Mouse (Mus musculus) lung, postnatal 4 days (tissue): ENCODE results near the gene Nup205.
A peak's percentile ranks its signal among the peaks of the same experiment; 100 is the strongest.

ENCODE experiments used
- DNase-seq, 2 experiments: peaks; one replicate each; pipeline ENCODE4 v3.0.0; 2021

Gene Nup205

DNA sequence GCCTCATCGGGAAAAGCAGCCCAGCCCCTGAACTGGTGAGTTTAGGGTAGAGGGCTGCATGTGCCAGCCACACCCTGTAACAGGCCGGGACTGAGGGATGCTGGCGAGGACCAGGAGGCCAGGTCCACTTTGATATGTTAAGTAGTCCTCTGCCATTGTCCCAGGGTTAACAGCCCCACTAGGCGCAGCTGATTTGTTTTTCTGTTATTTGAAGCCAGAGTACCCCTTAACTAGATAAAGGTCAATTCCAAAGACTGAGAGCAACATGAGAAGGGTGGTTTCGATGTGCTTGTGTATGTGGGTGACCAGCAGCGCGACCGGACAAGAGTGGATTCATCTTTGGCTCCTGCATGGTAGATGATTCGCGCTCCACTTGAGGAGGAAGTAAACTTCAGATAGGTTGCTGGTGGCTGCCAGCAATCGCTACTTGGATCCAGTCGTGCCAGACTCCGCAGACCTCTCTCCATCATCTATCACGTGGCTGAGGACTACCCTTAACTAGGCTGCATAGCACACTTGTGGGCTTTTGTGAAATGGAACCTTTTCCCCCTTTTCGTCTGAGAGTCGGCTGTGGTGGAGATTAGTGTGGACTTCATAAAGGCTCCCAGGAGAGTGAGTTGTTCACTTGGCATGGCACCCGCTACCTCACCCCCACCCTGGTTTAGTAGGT is 74.7 kb downstream of the Nup205 start:
- DNase-seq: no peak

DNA sequence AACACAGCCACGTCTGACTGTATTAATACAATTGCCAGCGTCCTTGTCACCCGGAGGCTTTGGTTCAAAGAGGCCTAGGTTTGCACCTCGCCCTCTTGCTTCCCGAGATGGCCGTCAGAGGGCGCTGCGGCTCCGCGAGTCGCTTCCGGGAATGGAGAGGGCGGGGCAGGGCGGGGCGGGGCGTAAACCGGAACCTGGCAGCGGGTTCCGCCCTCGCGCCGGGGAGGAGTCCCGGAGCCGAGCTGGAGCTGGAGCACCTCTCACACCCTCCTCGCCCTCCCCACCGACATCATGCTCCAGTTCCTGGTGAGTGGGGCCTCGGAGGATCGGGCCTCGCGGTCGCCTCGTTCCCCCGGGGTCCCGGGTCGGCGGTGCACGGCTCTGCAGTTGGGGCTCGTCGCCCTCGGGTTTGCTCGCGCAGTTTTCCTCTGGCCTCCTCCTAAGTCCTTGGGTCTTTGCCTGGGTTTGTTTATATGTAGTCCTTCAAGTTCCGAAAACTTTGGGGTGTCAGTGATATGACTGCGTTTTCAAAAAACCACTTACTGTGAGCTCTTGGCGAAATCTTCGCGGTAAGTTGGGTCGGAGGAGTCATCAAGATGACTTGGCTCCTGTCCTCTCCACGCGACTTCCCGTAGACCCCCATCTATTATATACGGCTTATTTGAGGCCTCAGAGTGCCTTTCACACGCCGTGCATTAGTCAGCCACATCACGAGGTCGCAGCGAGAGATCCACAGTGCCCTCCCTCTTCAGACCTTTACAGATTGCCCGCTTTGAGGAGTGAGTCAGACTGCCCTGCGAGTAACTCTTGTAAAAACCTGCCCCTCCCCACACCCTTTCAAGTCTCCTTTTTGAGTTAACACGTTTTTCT is 75.5 kb downstream of the Nup205 start:
- DNase-seq: peak; percentile 92 to 93

DNA sequence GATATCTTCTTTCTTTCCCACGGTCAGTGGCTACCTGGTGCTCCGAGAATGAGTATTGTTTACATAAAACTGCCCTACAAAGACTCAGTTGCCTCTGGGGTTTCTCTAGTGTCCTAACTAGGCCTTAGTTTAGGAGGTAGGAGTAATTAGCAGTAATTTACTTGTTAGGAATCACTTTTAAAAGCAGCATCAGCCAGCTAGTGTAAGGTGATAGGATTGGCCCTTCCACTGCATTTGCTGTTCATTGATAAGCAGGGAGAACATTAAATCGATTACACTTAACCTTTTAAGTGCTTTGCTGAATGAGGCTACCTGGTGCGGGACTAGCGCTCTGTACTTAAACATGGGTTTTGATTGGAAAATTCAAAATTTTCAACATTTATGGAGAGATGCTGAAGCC is 76.3 kb downstream of the Nup205 start:
- no peak for DNase-seq

DNA sequence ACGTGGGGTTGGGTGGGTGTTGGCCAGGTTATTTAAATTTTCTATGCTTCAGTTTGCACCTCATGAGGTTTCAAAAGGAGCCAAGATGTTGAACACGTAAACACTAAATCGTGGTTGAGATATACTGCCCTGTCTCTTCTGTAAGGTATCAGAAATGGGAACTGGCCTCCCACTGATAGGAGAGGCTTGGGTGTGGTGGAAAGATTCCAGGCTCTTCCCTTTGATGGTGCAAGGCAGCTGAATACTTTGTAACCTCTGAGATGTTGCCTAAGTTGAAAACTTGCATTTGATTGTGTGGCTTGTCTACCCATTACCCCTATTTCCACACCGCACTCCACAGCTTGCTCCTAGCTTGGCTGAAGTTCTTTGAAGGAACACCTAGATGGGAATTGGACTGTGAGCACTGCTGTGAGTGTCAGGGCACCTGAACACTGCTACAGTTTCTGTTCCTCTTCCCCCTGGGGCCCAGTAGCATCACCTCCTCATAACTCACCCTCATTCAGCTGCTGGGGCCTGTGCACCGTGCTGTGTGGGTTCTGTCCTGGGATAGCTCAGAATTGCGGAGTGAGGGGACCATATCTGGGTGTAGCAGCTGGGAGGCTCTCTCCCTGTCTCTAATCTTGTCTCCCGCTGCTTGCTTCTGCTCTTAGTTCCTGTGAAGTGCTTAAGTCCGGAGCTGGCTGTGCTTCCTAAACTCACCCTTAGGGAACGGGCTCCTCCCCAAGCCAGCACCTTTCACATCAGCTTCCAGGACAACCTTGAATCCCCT is 77.1 kb downstream of the Nup205 start:
- DNase-seq: no peak

DNA sequence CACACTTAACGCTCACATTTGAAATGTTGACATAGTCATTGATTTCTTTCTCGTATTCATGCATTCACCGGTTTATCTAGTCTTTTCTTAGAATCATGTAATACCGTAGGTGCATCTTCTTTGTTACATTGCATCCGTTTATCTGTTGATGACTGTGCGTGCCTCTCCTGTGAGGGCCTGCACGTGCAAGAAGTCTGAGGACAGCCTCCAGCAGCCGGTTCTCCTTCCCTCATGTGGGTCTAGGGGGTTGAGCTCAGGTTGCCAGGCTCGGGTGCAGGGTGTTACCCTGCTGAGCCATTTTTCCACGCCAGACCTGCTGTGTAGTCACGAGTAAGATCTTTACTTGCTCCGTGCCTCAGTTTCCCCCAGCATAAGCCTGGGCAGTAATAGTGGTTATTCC is 77.8 kb downstream of the Nup205 start:
- DNase-seq: no peak

DNA sequence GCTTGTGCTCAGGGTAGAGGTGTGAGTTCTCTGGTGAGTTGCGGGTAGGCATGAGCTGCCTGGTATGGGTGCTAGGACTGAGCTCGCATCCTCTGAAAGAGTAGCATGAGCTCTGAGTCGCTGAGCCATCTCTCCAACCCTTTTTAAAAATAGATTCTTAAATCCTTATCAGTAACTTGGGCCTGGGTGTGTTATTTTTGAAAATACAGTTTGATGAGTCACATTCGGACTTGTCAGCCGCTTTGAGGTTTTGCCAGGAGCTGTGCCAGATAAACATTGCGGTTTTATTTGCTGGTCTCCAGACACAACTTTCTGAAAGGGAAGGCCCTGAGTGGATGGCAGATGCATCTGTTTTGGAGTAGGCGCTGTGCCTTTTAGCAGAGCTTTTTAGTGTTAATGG is 79.5 kb downstream of the Nup205 start:
- DNase-seq: peak; percentile 55 to 56

DNA sequence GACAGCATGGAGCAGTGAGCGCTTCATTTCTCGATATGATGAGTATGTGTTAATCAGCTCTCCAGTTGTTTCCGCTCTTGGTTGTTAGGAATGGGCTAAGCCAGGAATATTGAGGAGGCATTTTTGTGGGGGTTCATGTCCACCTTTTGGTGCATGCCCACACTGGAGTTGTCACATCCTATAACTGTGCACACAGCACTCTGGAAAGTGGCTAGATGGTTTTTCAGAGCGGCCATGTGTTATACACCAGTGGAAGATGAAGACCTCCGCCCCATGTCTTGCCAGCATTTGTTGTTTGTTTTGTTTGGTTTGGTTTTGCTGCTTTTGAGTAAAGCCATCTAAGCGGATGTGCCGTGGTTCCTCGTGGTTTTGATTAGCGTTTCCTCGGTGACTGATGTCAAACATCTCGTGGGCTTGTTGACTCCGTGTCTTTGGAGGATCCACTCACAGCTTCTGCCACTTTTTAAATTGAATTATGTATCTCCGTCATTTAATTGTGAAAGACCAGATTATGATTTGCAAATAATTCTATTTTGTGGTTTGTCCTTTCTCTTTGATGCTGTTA is 80.5 kb downstream of the Nup205 start:
- DNase-seq: no peak

DNA sequence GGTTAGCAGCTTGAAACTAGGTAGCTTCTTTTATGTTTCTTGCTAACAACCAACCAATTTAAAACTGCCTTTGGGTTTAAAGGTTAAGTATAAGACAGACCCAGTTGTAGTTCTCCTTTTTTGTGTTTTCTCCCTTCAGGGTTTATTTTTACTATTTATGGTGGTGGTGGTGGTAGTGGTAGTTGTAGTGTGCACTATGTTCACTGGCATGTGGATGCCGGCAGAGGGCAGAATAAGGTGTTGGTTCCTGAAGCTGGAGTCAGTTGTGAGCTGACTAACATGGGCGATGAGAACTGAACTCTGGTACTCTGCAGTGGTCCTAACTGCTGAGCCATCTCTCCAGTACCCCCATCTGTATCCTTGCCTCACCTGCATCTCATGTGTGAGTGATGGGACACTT is 81.7 kb downstream of the Nup205 start:
- DNase-seq: no peak

DNA sequence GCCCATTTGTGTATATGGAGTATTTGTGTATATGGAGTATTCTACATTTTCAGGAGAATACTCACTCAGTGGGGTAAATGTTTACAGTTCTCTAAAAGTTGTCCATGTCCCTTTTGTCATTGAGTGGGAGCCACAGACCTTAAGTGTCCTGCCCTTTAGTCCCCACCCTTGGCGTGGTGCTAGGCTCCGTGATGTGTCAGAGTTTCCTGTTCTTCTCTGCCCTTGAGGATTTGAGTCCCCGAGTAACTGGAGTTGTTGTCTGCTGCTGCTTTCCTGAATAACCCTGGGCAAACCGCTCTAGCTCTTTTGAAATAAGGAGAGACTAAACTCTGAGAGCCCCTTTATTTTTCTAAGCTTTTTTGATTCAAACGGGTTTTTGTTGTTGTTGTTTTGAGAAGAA is 82.3 kb downstream of the Nup205 start:
- DNase-seq: no peak

DNA sequence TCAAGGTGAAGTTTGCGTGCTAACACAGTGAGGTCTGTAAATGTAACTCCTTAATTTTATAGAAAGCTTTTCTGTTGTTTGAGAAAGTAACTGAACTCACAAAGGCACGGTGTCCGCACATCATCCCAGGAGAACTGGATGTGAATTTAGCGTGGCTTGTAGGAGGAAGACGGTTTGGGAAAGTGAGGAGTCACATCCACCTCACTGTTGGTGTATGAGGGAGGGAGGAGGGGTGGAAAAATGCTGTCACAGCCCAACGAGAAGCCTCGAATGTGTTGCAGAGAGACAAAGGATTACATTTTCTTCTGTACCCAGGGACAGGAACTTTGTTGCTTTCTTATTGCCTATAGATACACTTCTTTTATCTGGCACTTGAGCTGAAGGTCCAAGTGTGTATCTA is 83.3 kb downstream of the Nup205 start:
- no peak for DNase-seq

DNA sequence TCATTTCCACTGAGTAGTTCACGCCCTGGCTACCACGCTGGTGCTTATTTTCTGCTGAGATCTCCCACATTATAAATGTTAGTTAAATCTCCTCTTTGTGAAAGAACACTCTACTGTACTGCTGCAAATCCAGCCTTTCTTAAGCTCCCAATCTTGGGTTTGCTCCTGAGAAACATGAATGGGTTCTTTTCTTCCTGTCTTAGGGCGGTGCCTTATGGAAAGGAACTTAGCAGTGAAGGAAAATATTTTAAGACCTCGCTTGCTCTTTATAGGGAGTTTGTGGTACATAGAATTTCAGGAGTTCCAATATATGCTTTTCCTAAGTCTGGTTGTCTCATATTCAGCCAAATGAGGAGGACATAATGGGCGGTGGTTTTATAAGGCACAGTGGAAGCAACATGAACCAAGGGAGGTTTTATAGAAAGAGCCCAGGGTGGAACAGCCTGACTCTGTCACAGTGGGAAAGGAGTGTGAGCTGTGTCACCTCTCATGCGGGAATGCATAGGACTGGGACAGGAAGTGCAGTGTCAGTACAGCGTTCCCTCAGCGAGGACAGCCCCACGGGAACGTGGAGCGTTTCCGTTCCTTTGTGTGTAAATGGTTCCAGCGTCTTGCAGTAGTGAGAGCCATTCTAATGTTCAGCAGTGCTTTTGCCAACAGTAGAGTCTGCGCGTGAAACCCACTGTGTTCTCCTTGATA is 88.5 kb downstream of the Nup205 start:
- DNase-seq: no peak

DNA sequence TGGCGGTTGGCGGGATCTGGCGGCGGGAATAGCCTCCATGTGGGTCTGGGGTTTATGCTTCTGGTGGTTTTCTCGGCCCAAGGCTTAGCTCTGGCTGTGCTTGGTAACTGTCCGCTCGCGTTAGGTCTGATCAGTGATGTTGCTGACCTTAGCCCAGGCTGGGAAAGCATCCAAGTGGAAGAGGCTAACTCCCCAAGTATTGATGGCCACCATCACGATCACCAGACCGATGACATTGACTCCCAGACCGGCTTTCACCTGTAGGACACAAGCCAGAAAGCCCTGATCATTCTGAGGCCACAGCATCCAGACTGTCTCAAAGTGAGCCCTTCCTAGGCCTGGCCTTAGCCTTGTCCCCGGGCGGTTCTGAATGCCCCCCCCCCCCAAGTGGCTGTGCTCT is 91.5 kb downstream of the Nup205 start:
- no peak for DNase-seq

DNA sequence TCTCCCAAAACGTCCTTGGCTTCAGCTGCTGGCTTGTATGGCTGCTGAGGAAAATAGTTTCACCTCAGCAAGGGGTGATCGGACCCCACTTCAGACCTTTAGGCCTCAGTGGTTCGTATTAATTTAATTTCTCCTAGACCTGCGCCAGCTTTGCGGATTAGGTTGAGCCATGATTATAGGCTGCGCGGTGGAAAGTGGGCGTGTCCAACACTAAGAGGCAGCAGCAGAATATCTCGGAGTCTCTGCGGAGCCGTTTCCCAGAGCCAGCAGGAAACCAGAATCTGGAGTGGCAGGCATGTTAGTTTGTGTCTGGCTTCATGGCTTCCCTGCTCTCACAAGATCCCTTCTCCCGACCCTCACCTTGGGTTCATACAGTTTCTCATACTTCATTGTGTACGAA is 92.4 kb downstream of the Nup205 start:
- DNase-seq: no peak

DNA sequence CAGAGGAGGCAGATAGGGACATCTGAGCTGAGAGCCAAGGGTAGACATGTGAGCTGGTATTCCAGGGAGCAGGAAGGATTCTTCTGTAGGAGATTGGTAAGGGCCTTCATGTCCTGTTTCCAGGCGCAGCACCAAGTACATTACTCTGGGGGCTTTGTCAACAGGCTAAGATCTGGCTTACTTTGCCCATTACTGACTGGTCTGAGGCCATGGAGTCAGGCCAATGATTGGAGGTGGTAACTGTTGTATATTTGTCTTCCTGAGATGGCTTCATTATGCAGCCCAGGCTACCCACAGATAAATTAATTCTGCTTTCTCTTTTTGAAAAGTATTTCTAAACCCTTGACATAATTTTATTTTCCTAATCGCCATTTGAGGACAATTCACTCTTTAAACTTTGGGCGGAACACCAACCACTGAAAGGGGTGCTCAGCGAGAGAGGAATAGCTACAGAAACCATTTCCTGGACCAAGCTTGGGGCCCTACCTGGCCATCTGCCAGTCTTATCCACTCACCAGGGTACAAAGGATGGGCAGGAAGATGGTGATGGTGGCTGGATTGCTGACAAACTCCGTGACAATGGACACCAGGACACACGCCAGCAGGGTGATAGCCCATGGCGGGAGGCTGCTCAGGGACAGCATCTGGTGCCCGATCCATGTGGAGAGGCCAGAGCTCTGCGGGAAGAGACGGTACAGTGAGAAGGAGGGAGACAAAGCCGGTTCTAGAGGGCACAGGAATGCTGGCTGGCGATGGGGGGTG is 94.1 kb downstream of the Nup205 start:
- peak; percentile 12 to 41 for DNase-seq

DNA sequence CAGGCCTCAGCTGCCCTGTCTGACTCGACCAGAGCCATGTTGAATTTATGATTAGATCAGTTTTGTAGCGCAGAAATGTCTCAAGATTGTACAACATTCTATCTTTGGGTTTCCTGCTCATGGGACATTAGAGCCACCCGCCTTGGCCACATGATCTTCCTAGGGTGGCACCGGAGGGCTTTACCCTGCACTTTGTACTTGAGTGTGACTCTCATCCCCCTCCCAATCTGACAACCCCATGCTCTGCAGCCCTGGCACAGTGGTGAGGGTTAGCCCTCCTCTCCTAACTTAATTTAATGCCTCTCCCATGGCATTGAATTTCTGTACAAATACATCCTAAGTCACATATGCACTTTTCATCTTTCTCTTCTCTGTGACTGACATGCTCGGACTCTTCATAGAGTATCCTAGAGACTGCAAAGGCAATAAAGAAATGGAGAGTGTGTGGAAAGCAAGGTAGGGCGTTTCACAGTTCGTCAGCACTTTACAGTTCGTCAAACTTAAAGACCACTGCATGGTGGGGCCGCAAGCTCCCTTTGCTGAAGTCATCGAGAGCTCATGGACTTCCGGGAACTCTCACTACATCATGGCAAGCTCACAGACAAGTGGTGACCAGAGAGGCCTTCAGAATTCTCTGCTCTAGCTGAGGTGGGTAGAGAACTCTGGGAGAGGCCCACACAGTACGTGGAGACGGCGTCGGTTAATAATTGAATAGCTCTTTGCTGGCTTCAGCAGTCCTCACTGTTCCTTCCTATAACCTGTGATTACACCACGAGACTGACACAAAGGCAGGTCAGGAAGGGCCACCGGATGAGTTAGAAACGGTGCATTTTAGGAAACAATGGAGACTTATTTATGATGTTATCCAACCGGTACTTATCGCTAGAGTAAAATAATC is 94.9 kb downstream of the Nup205 start:
- DNase-seq: no peak

DNA sequence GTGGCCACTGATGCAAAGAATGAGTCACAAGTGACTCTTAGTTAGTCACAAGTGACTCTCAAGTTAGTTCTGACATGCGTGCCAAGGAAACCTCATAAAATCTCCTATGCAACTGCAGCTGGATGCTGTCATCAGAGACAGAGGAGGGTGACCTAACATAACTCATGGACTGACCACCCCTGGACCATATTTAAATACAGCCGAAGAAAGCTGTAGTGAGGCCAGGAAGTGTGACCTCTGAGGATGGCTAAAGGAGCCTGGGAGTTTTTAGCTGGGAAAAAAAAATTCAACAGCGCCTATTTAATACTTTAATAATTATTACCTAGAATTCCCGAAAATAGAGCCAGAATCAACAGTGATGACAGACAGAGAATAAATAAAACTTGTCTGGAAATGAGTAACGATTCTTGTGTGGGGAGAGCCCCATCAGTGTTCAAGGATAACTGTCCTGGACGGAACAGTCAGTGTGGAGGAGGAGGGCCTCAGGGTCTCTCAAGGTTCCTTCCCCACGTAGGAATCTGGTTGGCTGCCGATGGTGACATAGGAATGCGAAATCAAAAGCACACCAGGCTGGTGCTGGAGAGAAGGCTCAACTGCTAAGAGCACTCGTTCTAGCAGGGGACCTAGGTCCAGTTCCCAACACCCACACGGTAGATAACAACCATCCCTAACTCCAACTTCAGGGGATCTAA is 96.3 kb downstream of the Nup205 start:
- DNase-seq: peak in 1 of 2 experiments; percentile 30

DNA sequence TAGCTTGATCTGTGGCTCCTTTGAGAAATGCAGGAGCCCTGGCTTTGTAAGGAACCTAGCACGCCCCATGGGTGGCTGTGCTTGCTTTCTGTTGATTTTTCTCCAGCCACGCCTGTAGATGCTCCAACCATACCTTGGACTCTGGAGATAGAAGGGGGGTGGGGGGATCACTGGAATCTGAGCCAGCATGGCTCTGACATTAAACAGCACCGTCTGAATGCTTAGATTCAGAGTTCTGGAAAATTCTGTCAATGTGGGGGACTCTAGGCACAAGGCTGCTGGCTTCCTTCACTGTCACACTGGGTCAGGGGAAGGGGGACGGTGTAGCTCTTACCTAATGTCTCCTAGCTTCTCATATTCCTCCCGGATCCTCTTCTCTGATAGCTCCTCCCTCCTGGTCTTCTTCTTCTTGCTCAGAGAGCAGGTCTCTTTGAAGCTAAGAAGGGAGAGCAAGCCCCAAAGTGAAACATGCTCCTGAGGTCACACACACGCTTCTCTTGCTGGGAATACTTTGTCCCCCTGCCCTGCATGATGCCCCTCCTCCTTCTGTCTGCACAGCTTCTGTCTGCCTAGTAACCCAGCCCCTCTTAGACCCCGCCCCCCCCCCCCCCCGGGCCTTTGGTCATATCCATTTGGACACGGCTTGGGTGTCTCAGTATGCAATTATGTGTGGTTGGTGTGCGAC is 100.8 kb downstream of the Nup205 start:
- DNase-seq: no peak

DNA sequence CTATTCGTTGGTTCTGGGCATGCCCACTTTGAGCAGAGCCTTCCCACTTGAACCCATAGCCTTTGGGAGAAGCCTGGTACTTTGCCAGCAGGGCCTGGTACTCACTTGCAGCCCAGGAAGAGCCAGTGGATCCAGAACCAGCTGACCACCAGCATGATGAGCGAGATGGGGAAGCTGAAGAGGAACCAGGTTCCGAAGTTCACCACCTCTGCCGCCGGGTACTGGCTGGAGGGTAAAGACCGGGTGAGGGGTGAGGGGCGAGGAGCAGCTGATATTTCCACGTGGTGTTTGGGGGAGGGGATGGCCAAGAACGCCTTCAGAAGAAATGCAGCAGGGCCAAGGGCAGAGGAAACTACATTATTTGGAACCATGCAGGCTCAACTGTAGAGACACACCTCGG is 102.1 kb downstream of the Nup205 start:
- no peak for DNase-seq

DNA sequence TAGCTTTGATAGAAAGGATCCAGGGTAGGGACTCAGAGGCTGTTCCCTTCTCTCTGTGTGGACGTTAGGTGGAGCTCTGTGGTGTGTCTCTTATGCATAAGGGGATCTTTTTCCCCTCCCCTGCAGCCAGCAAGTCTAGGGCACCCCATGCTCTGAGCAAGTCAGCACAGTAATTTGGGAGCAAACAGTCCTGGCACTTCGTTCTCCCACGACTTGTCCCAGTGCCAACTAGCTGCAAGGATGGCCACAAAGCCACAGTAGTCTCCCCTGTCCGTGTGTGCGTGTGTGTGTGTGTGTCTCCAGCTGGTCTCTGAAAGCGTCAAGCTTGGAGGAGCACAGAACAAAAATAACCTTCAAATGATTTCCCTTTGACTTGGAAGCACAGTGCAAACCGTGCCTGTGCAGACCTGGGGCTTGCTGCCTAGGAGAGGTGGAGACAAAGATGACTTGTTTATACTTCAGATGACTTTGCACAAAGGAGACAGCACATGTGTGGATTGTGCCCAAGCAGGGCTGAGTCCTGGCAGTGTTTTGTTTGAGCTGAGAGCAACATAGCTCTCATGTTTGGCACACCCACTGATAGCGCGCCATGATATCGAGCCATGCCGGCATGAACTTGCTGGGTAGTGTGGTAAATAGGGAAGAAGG is 111.0 kb downstream of the Nup205 start:
- DNase-seq: peak; percentile 13 to 62
